In genomic region chr2:105611014-105611413, GRCm38 (mm10) we compare ENCODE assay signal across 23 mouse cellular contexts. TPM values are rescaled to one million over a fixed set of nuclear protein-coding genes. Genes with fewer than 3 reads are reported as not detected.
DNase-seq lines count a peak whose midpoint lies in the region; ATAC-seq lines count a peak whose summit lies in the region.
"Had no signal": no experiment of that assay in that cellular context is flagged by ENCODE, and none has a peak within 500 bp of the region (broad histone marks: within the 10 kb centered on the region; RNA-seq: fewer than 3 reads in every experiment).

No protein-coding gene starts in this region.

- peak overlapping the region; percentile 67 for H3K27ac ChIP-seq in hindbrain, embryonic 11.5 days (ENCODE audit: low read depth, low read length)
- H3K27ac ChIP-seq in hindbrain, embryonic 16.5 days (ENCODE audit: low read depth, low read length) = no peak overlapping the region
- H3K27ac ChIP-seq in neural tube, embryonic 13.5 days (replicated peaks) = peak overlapping the region; percentile 50; the same call in 1 of the 2 replicates
- H3K27ac ChIP-seq: embryonic facial prominence, embryonic 15.5 days; gastrocnemius, adult 2 months; heart, embryonic 13.5 days; left cerebral cortex, adult 2 months had no signal

- ATAC-seq in hindbrain, embryonic 11.5 days (ENCODE audit: low FRiP score) = no peak
- ATAC-seq in hindbrain, embryonic 16.5 days = no peak
- peak; percentile 33 for ATAC-seq in neural tube, embryonic 13.5 days (ENCODE audit: low read depth)
- ATAC-seq: liver, postnatal 0 days had no signal

- H3K36me3 ChIP-seq in hindbrain, embryonic 11.5 days (ENCODE audit: control insufficient read depth, insufficient read depth, low read length) = no peaks in the 10 kb centered on the region
- no peaks in the 10 kb centered on the region for H3K36me3 ChIP-seq in hindbrain, embryonic 16.5 days (ENCODE audit: control insufficient read depth, insufficient read depth, low read length)
- no peaks in the 10 kb centered on the region for H3K36me3 ChIP-seq in neural tube, embryonic 13.5 days
- H3K36me3 ChIP-seq: embryonic facial prominence, embryonic 15.5 days; heart, embryonic 13.5 days; limb, embryonic 10.5 days had no signal

- peaks cover 3% of the 10 kb centered on the region; the same call in 1 of the 2 replicates for H3K27me3 ChIP-seq in hindbrain, embryonic 11.5 days (ENCODE audit: control insufficient read depth, insufficient read depth, low read length)
- peaks cover 4% of the 10 kb centered on the region for H3K27me3 ChIP-seq in hindbrain, embryonic 16.5 days (replicated peaks; ENCODE audit: control insufficient read depth, insufficient read depth, low read length)
- H3K27me3 ChIP-seq in neural tube, embryonic 13.5 days = peaks cover 70% of the 10 kb centered on the region
- H3K27me3 ChIP-seq: CH12.LX; embryonic facial prominence, embryonic 15.5 days had no signal

- 31% methylated on average over 5 of the region's 5 CpGs for WGBS in hindbrain, embryonic 11.5 days
- 39% methylated on average over 5 of the region's 5 CpGs for WGBS in hindbrain, embryonic 16.5 days
- WGBS in neural tube, embryonic 13.5 days = 12% methylated on average over 5 of the region's 5 CpGs

- peaks cover 8% of the 10 kb centered on the region; the same call in 1 of the 2 replicates for H3K4me1 ChIP-seq in hindbrain, embryonic 11.5 days (replicated peaks; ENCODE audit: control insufficient read depth, insufficient read depth, low read length)
- peaks cover 11% of the 10 kb centered on the region for H3K4me1 ChIP-seq in hindbrain, embryonic 16.5 days (ENCODE audit: control insufficient read depth, insufficient read depth, low read depth, low read length)
- H3K4me1 ChIP-seq in neural tube, embryonic 13.5 days (replicated peaks) = peaks cover 38% of the 10 kb centered on the region

- H3K9ac ChIP-seq in hindbrain, embryonic 11.5 days (ENCODE audit: low read depth, low read length) = no peak overlapping the region
- H3K9ac ChIP-seq in hindbrain, embryonic 16.5 days (ENCODE audit: low read depth, low read length) = no peak overlapping the region
- H3K9ac ChIP-seq in neural tube, embryonic 13.5 days = no peak overlapping the region
- H3K9ac ChIP-seq: embryonic facial prominence, embryonic 15.5 days; heart, embryonic 13.5 days; liver, postnatal 0 days had no signal

- peak; percentile 24 for DNase-seq in hindbrain, embryonic 11.5 days (ENCODE audit: low spot score)
- peak; percentile 79 for DNase-seq in ES-CJ7 (ENCODE audit: low read depth, low spot score)
- peak; percentile 35 for DNase-seq in embryo, embryonic 11 days
- DNase-seq in ovary, adult 18-20 months (ENCODE audit: low spot score) = no peak
- no peak for DNase-seq in cerebellum, postnatal 25 days
- DNase-seq: adrenal gland, adult 8-10 months; cerebellum, adult 9-10 months; gastrocnemius, adult 2 months; heart, adult 11 months; heart, postnatal 36 days; kidney, adult 8-10 months; kidney, postnatal 36 days; liver, postnatal 0 days; lung, postnatal 10 days; thymus, postnatal 36 days had no signal

- H3K4me2 ChIP-seq in hindbrain, embryonic 11.5 days (replicated peaks; ENCODE audit: low read depth, low read length) = no peak overlapping the region
- no peak overlapping the region for H3K4me2 ChIP-seq in hindbrain, embryonic 16.5 days (ENCODE audit: low read length)
- no peak overlapping the region for H3K4me2 ChIP-seq in neural tube, embryonic 13.5 days
- H3K4me2 ChIP-seq: embryonic facial prominence, embryonic 15.5 days; heart, embryonic 13.5 days had no signal

- H3K4me3 ChIP-seq in hindbrain, embryonic 11.5 days (ENCODE audit: low read depth, low read length) = no peak overlapping the region
- H3K4me3 ChIP-seq in hindbrain, embryonic 16.5 days (ENCODE audit: low read length) = no peak overlapping the region
- H3K4me3 ChIP-seq in neural tube, embryonic 13.5 days = no peak overlapping the region
- H3K4me3 ChIP-seq: embryonic facial prominence, embryonic 15.5 days; gastrocnemius, adult 2 months; heart, embryonic 13.5 days; left cerebral cortex, adult 2 months had no signal

- no peaks in the 10 kb centered on the region for H3K9me3 ChIP-seq in hindbrain, embryonic 11.5 days (ENCODE audit: control insufficient read depth, low read length)
- no peaks in the 10 kb centered on the region for H3K9me3 ChIP-seq in hindbrain, embryonic 16.5 days (ENCODE audit: control insufficient read depth, low read length)
- no peaks in the 10 kb centered on the region for H3K9me3 ChIP-seq in neural tube, embryonic 13.5 days
- H3K9me3 ChIP-seq: embryonic facial prominence, embryonic 15.5 days; heart, embryonic 13.5 days; limb, embryonic 10.5 days had no signal

RNA-seq across cellular contexts. Expression of gene Pax6, which starts 57.7 kb away (rescaled TPM):
- 23.9 and 26.8 TPM in 2 replicates for polyA plus RNA-seq in hindbrain, embryonic 11.5 days (2014; fragmentation: Nextera tagmentation; extraction: Ambion mirVana)
- 40.7 and 43.8 TPM in 2 replicates for polyA plus RNA-seq in hindbrain, embryonic 16.5 days (2015; fragmentation: Nextera tagmentation; extraction: Ambion mirVana)
- polyA plus RNA-seq in neural tube, embryonic 13.5 days (2015; fragmentation: Nextera tagmentation; extraction: Ambion mirVana) = 16.0 and 16.7 TPM in 2 replicates
- polyA plus RNA-seq: liver, adult 2 months; liver, postnatal 0 days had no signal

Comparison
In these comparisons a context has a peak if more than half of its experiments do, and no peak if none do; other contexts are left out.
1. DNase-seq: peak in hindbrain, embryonic 11.5 days (single experiment), ES-CJ7 (single experiment) and embryo, embryonic 11 days (single experiment); none in ovary, adult 18-20 months (single experiment) and cerebellum, postnatal 25 days (0 of 2).